Mouse (Mus musculus): Measurements from ENCODE around the gene Ms4a15. TPM values are rescaled to one million over a fixed set of nuclear protein-coding genes. Genes with fewer than 3 reads are reported as not detected.

The Ms4a15 gene
- polyA plus RNA-seq, 1 experiment from 2014 or later = not detected

DNA sequence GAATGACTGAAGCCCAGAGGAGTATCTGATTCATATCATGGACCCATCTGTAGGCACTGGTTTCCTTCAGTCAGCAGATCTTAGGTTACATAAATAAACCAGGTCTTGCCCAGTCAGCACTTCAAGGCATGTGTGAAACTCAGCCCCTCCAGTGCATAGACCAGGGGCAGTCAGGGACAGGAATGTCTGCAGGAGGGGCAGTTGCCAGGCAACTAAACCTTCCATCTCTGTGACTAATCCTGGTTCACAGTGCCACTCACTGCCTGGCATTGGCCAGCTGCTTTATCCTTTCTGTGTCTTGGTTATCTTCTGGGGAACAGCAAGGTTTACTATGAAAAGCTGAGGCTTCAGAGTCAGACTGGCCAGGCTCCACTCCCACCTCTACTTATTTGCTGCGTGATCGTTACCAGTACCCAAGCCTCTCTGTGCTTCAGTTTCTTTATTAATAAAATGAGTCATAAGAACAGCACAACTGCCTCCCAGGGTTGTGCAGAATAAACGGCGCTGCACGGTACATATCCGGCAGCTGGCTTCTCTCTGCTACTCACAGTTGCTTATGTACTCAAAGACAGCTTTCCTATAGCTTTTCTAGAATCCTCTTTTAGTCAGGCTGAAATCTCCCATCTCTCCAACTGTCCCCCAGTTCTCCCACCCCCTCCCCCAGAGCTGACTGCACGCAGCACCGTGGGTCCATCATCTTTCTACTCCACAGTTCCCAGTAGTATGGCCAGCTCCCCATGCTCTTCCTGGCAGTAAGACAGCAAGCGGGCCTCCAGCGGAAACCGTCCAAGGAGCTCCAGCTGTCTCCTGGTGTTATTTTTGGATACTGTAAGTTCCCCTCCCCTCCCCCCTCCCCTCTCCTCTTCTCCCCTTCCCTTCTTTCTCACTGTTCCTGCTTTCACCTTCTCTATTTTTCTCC, 40.8 kb downstream of the Ms4a15 start:
- DNase-seq (ENCODE audit: low spot score) = peak; percentile 21
- no peaks in the 10 kb centered on the region for H3K27me3 ChIP-seq (ENCODE audit: insufficient read depth, poor library complexity, severe bottlenecking)
- H3K4me3 ChIP-seq = no peak overlapping the region
- H3K4me1 ChIP-seq (replicated peaks) = peaks cover 32% of the 10 kb centered on the region
- H3K36me3 ChIP-seq = no peaks in the 10 kb centered on the region; the same call in 1 of the 2 replicates
- WGBS = 69% methylated on average over 11 of the region's 11 CpGs
- 0 out of 2 replicates have a peak overlapping the region, but pooled peaks have one; percentile 36 for H3K27ac ChIP-seq
- no peaks in the 10 kb centered on the region for H3K9me3 ChIP-seq

DNA sequence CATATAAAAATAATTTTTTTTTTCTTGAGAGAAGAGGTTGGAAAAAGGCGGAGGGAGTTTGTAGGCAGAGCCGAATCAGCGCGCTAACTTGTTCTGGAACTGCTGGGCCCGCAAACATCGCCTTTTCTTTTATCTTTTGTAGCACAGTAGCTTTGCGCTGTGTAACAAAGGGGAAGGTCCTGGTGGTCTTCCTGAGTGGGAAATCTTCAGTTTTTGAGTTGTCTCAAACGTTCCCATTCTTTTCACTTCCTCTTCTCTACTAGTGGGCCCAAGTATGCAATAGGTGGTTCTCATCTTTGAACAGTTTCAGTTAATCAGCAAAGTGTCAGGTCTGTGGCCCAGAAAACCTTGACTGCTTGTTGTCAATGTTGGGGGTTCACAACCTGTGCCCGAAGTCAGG, 43.5 kb downstream of the Ms4a15 start:
- peak overlapping the region; percentile 82 for H3K27ac ChIP-seq
- no peak for DNase-seq (ENCODE audit: low spot score)
- H3K4me1 ChIP-seq (replicated peaks) = peaks cover 44% of the 10 kb centered on the region
- peaks cover 25% of the 10 kb centered on the region for H3K36me3 ChIP-seq
- H3K9me3 ChIP-seq = no peaks in the 10 kb centered on the region
- H3K4me3 ChIP-seq = peak overlapping the region; percentile 98
- 41% methylated on average over 9 of the region's 9 CpGs for WGBS
- no peaks in the 10 kb centered on the region for H3K27me3 ChIP-seq (ENCODE audit: insufficient read depth, poor library complexity, severe bottlenecking)

DNA sequence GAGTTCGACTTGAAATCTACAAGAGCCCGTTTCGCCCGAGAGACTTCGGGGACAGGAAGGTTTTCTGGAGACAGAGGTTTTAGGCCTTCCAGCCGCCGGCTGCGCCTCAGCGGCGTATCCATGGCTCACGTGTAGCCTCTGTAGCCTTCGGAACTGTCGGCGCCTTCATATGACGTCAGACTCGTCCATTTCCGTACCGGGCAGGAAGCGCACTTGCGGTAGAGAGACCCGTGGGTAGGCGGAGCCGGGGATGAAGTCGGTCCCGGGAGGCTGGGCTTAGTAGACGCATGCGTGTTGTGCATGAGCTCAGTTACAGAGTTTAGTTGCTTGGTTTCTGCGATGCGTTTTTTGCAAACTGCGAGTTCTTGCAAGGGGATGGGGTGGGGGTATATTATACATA, 43.9 kb downstream of the Ms4a15 start, which contains the start of gene Ccdc86:
Ccdc86 (minus strand) TSS at position 155 of the 400 bp plus-strand sequence.
- under 1% methylated on average over 30 of the region's 30 CpGs for WGBS
- Histone ChIP-seq H3K4me1 (replicated peaks) (peaks cover 44% of the 10 kb centered on the region), H3K27ac (peak within 1 kb of the TSS; percentile 82)

GRCm38 (mm10) chr19:10948416-10948815, 44.6 kb downstream of the Ms4a15 start:
- WGBS = under 1% methylated on average over 20 of the region's 20 CpGs
- peak overlapping the region; percentile 98 for H3K4me3 ChIP-seq
- peaks cover 36% of the 10 kb centered on the region for H3K36me3 ChIP-seq
- no peak for DNase-seq (ENCODE audit: low spot score)
- no peaks in the 10 kb centered on the region for H3K9me3 ChIP-seq
- peaks cover 44% of the 10 kb centered on the region for H3K4me1 ChIP-seq (replicated peaks)
- H3K27ac ChIP-seq = peak overlapping the region; percentile 82
- H3K27me3 ChIP-seq (ENCODE audit: insufficient read depth, poor library complexity, severe bottlenecking) = no peaks in the 10 kb centered on the region

More for the DNA sequence above, 43.9 kb downstream of the Ms4a15 start, which contains the start of gene Ccdc86:
- H3K27me3 ChIP-seq (ENCODE audit: insufficient read depth, poor library complexity, severe bottlenecking) = no peaks in the 10 kb centered on the region
- peak within 1 kb of the TSS; percentile 98 for H3K4me3 ChIP-seq
- no peaks in the 10 kb centered on the region for H3K9me3 ChIP-seq
- H3K36me3 ChIP-seq = peaks cover 29% of the 10 kb centered on the region
- DNase-seq (ENCODE audit: low spot score) = peak; percentile 98

GRCm38 (mm10) chr19:10947219-10947618, 45.8 kb downstream of the Ms4a15 start:
- peaks cover 39% of the 10 kb centered on the region for H3K4me1 ChIP-seq (replicated peaks)
- peak overlapping the region; percentile 98 for H3K4me3 ChIP-seq
- no peaks in the 10 kb centered on the region for H3K9me3 ChIP-seq
- 90% methylated on average over 5 of the region's 5 CpGs for WGBS
- peaks cover 48% of the 10 kb centered on the region for H3K36me3 ChIP-seq
- no peak for DNase-seq (ENCODE audit: low spot score)
- H3K27me3 ChIP-seq (ENCODE audit: insufficient read depth, poor library complexity, severe bottlenecking) = no peaks in the 10 kb centered on the region
- H3K27ac ChIP-seq = no peak overlapping the region

- Histone ChIP-seq H3K4me3 (peak overlapping the region; percentile 98), H3K27me3 (ENCODE audit: insufficient read depth, poor library complexity, severe bottlenecking) (peaks cover 5% of the 10 kb centered on the region; the same call in 1 of the 2 replicates), H3K36me3 (peaks cover 55% of the 10 kb centered on the region), H3K9me3 (no peaks in the 10 kb centered on the region), H3K4me1 (replicated peaks) (peaks cover 35% of the 10 kb centered on the region), H3K27ac (no peak overlapping the region)
- WGBS = 88% methylated on average over 3 of the region's 3 CpGs
- no peak for DNase-seq (ENCODE audit: low spot score)
These were observed 46.5 kb downstream of the Ms4a15 start for GRCm38 (mm10) chr19:10946506-10946905.

DNA sequence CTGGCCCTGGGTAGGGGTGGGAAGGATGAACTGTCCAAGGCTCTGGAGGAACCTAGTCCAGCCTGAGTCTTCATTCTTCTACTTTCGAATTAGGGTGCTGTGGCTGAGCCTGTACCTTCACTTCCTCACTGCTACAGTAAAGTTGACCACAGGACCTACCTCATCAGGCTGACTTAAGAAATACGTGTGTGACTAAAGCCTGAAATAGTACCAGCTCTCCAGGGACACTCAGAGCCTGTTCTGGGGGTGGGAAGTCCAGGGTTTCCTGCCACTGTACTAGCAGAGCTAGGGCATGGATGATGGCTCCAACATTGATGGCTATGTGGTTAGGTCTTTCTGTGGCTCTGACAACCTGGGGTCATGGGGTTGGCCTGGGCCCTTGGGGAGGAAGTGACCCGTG, 49.1 kb downstream of the Ms4a15 start:
- H3K27me3 ChIP-seq (ENCODE audit: insufficient read depth, poor library complexity, severe bottlenecking) = peaks cover 10% of the 10 kb centered on the region
- H3K4me1 ChIP-seq (replicated peaks) = peaks cover 44% of the 10 kb centered on the region
- no peak for DNase-seq (ENCODE audit: low spot score)
- WGBS = 83% methylated on average over 3 of the region's 3 CpGs
- H3K4me3 ChIP-seq = no peak overlapping the region
- H3K36me3 ChIP-seq = peaks cover 55% of the 10 kb centered on the region
- H3K9me3 ChIP-seq = no peaks in the 10 kb centered on the region
- no peak overlapping the region for H3K27ac ChIP-seq

DNA sequence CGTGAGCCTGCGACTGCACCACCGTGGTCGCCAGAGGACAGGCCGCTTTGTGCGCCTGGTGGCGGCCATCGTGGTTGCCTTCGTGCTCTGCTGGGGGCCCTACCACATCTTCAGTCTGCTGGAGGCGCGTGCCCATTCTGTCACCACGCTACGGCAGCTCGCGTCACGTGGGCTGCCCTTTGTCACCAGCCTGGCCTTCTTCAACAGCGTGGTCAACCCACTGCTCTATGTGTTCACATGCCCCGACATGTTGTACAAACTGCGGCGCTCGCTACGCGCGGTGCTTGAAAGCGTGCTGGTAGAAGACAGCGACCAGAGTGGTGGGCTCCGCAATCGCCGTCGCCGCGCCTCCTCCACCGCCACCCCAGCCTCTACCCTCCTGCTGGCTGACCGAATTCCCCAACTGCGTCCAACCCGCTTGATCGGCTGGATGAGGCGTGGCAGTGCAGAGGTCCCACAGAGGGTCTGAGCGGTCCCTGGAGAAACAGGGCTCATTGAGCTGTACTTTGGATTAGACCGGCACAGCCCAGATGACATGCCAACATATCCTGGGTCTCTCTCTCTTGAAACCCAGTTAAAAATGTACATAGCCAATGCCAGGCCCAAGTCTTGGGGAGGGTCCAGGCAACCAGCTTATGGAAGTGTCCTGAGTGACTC, 52.1 kb downstream of the Ms4a15 start:
- peak; percentile 73 for DNase-seq (ENCODE audit: low spot score)
- Histone ChIP-seq H3K9me3 (no peaks in the 10 kb centered on the region), H3K4me3 (peak overlapping the region; percentile 56), H3K4me1 (replicated peaks) (peaks cover 20% of the 10 kb centered on the region), H3K27ac (peak overlapping the region; percentile 93), H3K36me3 (peaks cover 44% of the 10 kb centered on the region), H3K27me3 (ENCODE audit: insufficient read depth, poor library complexity, severe bottlenecking) (peaks cover 10% of the 10 kb centered on the region)
- WGBS = 1% methylated on average over 40 of the region's 40 CpGs

- H3K27ac ChIP-seq = peak overlapping the region; percentile 93
These were observed 52.8 kb downstream of the Ms4a15 start for GRCm38 (mm10) chr19:10940097-10940800.

GRCm38 (mm10) chr19:10938771-10939170, 54.3 kb downstream of the Ms4a15 start:
- DNase-seq (ENCODE audit: low spot score) = no peak
- peaks cover 23% of the 10 kb centered on the region for H3K4me1 ChIP-seq (replicated peaks)
- H3K9me3 ChIP-seq = no peaks in the 10 kb centered on the region
- no peak overlapping the region for H3K4me3 ChIP-seq
- H3K27ac ChIP-seq = no peak overlapping the region
- H3K27me3 ChIP-seq (ENCODE audit: insufficient read depth, poor library complexity, severe bottlenecking) = peaks cover 10% of the 10 kb centered on the region
- 63% methylated on average over 3 of the region's 3 CpGs for WGBS
- H3K36me3 ChIP-seq = peaks cover 23% of the 10 kb centered on the region

More at GRCm38 (mm10) chr19:10940097-10940800, 52.8 kb downstream of the Ms4a15 start:
- Histone ChIP-seq H3K4me3 (peak overlapping the region; percentile 56), H3K36me3 (peaks cover 38% of the 10 kb centered on the region), H3K27me3 (ENCODE audit: insufficient read depth, poor library complexity, severe bottlenecking) (peaks cover 10% of the 10 kb centered on the region), H3K4me1 (replicated peaks) (peaks cover 20% of the 10 kb centered on the region), H3K9me3 (no peaks in the 10 kb centered on the region)
- WGBS = 17% methylated on average over 37 of the region's 37 CpGs
- peak; percentile 89 for DNase-seq (ENCODE audit: low spot score)

DNA sequence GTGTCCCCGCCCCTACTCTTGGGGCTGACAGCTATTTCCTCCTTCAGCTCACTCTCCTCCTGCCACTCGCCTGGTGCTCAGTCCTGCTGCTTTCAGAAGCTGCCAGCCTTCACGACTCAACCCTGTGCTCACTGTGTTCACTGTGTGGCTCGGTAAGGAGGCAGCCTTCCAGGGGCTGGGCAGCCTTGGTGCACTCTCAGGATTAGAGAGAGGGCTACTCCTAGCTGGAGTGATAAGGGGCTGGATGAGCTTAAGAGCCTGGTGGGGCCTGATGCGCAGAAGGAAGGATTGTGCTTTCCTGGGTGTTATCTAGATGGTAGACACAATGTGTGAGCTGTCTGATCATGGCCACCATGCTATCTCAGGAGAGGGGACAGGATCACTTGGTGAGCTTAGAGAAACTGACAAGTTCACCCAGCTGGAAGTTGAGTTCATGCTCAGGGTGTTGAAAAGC, 55.9 kb downstream of the Ms4a15 start, which contains the start of gene Ptgdr2:
Ptgdr2 (plus strand) TSS at position 51 of the 454 bp plus-strand sequence.
- no peaks in the 10 kb centered on the region for H3K9me3 ChIP-seq
- 63% methylated on average over 5 of the region's 5 CpGs for WGBS
- peaks cover 23% of the 10 kb centered on the region for H3K4me1 ChIP-seq (replicated peaks)
- peaks cover 6% of the 10 kb centered on the region for H3K36me3 ChIP-seq
- DNase-seq (ENCODE audit: low spot score) = no peak
- no peak within 1 kb of the TSS for H3K27ac ChIP-seq
- H3K27me3 ChIP-seq (ENCODE audit: insufficient read depth, poor library complexity, severe bottlenecking) = peaks cover 10% of the 10 kb centered on the region
- H3K4me3 ChIP-seq = no peak within 1 kb of the TSS

- Histone ChIP-seq H3K9me3 (no peaks in the 10 kb centered on the region), H3K4me1 (replicated peaks) (peaks cover 17% of the 10 kb centered on the region), H3K27ac (no peak overlapping the region), H3K36me3 (no peaks in the 10 kb centered on the region), H3K4me3 (no peak overlapping the region), H3K27me3 (ENCODE audit: insufficient read depth, poor library complexity, severe bottlenecking) (peaks cover 5% of the 10 kb centered on the region; the same call in 1 of the 2 replicates)
- 92% methylated on average over 5 of the region's 5 CpGs for WGBS
- DNase-seq (ENCODE audit: low spot score) = no peak
These were observed 57.0 kb downstream of the Ms4a15 start for GRCm38 (mm10) chr19:10936077-10936476.

Data from hindbrain, embryonic 10.5 days (tissue).